Mouse (Mus musculus): ENCODE measurements around the gene Rcn2. TPM values are rescaled to one million over a fixed set of nuclear protein-coding genes. Genes with fewer than 3 reads are reported as not detected.

The Rcn2 gene
- polyA plus RNA-seq, 1 experiment from 2014 or later: 341 TPM

DNA sequence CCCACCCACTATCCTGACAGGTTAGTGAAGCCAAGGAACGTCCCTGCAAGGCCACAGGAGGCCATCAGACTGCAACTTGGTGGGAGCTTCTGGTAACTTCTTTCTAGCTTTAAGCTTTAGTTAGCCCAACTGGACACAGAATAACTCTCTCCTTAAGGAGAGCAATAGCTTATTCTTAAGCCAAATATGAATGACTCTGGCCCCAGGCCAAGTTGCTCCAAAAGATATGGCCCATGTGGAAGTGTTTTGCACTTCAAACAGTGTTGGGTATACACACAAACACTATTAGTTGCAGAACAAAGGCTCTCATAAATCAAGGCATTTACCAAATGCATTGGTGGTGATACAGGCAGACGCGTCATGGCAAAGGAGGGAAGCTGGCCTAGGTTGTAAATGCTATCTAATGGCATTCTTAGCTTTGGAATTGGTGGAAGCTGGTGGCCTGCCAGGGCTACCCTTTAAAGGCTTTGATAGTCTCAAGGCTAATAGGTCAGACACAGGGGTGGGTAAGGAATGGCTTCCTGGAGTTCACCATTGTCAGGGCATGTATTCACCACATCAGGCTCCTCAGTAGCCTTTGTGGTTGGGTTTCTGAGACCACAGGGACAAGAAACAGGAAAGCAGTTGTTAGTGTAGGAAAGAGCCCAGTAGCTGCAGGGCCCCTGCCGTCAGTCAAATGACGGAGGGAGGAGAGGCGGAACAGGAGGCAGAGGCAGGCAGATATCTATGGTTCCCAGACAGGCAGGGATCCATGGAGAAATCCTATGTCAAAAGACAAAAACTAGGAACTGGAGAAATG is 64.8 kb downstream of the Rcn2 start:
- Histone ChIP-seq H3K9ac (ENCODE audit: low read length) (no peak overlapping the region), H3K27ac (ENCODE audit: low read depth, low read length) (no peak overlapping the region), H3K36me3 (ENCODE audit: control insufficient read depth, insufficient read depth, low read length) (no peaks in the 10 kb centered on the region), H3K4me2 (ENCODE audit: low read depth) (no peak overlapping the region), H3K9me3 (ENCODE audit: control insufficient read depth, low read length) (no peaks in the 10 kb centered on the region), H3K4me1 (ENCODE audit: control insufficient read depth, insufficient read depth, low read length) (0 out of 2 replicates have a peak, but pooled peaks cover 3% of the 10 kb centered on the region), H3K27me3 (ENCODE audit: control insufficient read depth, insufficient read depth, low read length) (no peaks in the 10 kb centered on the region), H3K4me3 (ENCODE audit: low read depth, low read length) (no peak overlapping the region)
- DNase-seq (ENCODE audit: low spot score): no peak
- 49% methylated on average over 6 of the region's 6 CpGs for WGBS
- no peak for ATAC-seq (ENCODE audit: insufficient read depth, low FRiP score, low TSS enrichment)

DNA sequence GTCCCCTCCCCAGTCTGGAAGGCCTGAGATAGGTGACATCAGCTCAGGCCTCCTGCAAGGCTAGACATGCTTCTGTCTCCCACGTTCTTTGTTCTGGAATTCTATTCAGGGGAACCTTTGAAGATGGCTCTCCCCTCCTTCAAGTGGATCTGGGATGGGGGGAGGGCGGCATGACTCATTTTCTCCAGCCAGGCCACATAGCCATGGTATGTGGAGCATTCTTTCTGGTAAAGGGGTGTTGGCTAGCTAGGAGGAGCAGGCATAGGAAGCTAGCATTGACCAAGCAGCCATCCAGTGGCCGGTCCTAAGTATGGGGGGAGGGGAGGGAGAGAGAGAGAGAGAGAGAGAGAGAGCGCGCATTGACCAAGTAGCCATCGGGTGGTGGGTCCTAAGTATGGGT is 65.9 kb downstream of the Rcn2 start:
- Histone ChIP-seq H3K9me3 (ENCODE audit: control insufficient read depth, low read length) (no peaks in the 10 kb centered on the region), H3K27me3 (ENCODE audit: control insufficient read depth, insufficient read depth, low read length) (no peaks in the 10 kb centered on the region), H3K4me2 (ENCODE audit: low read depth) (no peak overlapping the region), H3K4me1 (ENCODE audit: control insufficient read depth, insufficient read depth, low read length) (0 out of 2 replicates have a peak, but pooled peaks cover 3% of the 10 kb centered on the region), H3K4me3 (ENCODE audit: low read depth, low read length) (no peak overlapping the region), H3K36me3 (ENCODE audit: control insufficient read depth, insufficient read depth, low read length) (no peaks in the 10 kb centered on the region), H3K27ac (ENCODE audit: low read depth, low read length) (no peak overlapping the region), H3K9ac (ENCODE audit: low read length) (no peak overlapping the region)
- ATAC-seq (ENCODE audit: insufficient read depth, low FRiP score, low TSS enrichment) (no peak), DNase-seq (ENCODE audit: low spot score) (no peak)
- WGBS: 78% methylated on average over 6 of the region's 6 CpGs

DNA sequence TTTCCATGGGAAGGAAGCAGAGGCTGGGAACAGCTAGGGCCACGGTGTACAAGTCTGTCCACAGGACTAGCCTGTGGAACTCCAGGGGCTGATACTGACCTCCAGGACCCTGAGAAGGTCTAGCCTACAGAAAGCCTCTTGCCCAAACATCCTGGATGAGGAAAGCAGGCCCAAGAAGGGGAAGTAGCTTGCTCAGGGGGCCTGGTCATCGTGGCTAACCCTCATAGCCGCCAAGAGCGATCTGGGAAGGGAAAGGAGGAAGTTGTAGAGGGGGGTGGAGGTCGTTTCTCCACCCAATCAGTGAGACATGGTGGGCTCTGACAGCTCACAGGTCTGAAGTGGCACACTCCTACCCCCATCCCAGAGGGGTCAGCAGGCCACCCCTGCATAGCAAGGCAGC is 66.5 kb downstream of the Rcn2 start:
- Histone ChIP-seq H3K9ac (ENCODE audit: low read length) (no peak overlapping the region), H3K27ac (ENCODE audit: low read depth, low read length) (no peak overlapping the region), H3K9me3 (ENCODE audit: control insufficient read depth, low read length) (no peaks in the 10 kb centered on the region), H3K27me3 (ENCODE audit: control insufficient read depth, insufficient read depth, low read length) (no peaks in the 10 kb centered on the region), H3K36me3 (ENCODE audit: control insufficient read depth, insufficient read depth, low read length) (no peaks in the 10 kb centered on the region), H3K4me3 (ENCODE audit: low read depth, low read length) (no peak overlapping the region), H3K4me1 (ENCODE audit: control insufficient read depth, insufficient read depth, low read length) (0 out of 2 replicates have a peak, but pooled peaks cover 3% of the 10 kb centered on the region), H3K4me2 (ENCODE audit: low read depth) (no peak overlapping the region)
- DNase-seq (ENCODE audit: low spot score) (no peak), ATAC-seq (ENCODE audit: insufficient read depth, low FRiP score, low TSS enrichment) (no peak)
- 74% methylated on average over 3 of the region's 5 CpGs for WGBS

Other genes starting within 250 kb of the Rcn2 start
- 13.2 and 13.7 TPM in 2 replicates for gene Scaper, start 103.7 kb upstream of the Rcn2 start, polyA plus RNA-seq (2014; fragmentation: Nextera tagmentation; extraction: Ambion mirVana)
- not detected in 2 replicates for gene 4930563M21Rik, start 31.3 kb upstream of the Rcn2 start, polyA plus RNA-seq (2014; fragmentation: Nextera tagmentation; extraction: Ambion mirVana)
- gene Pstpip1, start 48.1 kb downstream of the Rcn2 start, polyA plus RNA-seq (2014; fragmentation: Nextera tagmentation; extraction: Ambion mirVana): 0.30 and 0.48 TPM in 2 replicates
- gene Tspan3, start 123.6 kb downstream of the Rcn2 start, polyA plus RNA-seq (2014; fragmentation: Nextera tagmentation; extraction: Ambion mirVana): 571 and 584 TPM in 2 replicates

Measured in neural tube, embryonic 11.5 days (tissue).